Mouse (Mus musculus): ENCODE results near the gene Rgs14. TPM values are rescaled to one million over a fixed set of nuclear protein-coding genes. Genes with fewer than 3 reads are reported as not detected.

The Rgs14 gene
- polyA plus RNA-seq, 1 experiment from 2014 or later: 0.72 TPM

Other genes with a start within 250 kb of the Rgs14 start
- not detected in 2 replicates for gene Gm17617, start 236.2 kb upstream of the Rgs14 start, polyA plus RNA-seq (2014; fragmentation: Nextera tagmentation; extraction: Ambion mirVana)
- 0.18 and 0.33 TPM in 2 replicates for gene Fgfr4, start 217.1 kb upstream of the Rgs14 start, polyA plus RNA-seq (2014; fragmentation: Nextera tagmentation; extraction: Ambion mirVana)
- 68.0 TPM in 2 replicates for gene Nsd1, start 159.9 kb upstream of the Rgs14 start, polyA plus RNA-seq (2014; fragmentation: Nextera tagmentation; extraction: Ambion mirVana)
- 404 and 434 TPM in 2 replicates for gene Prelid1, start 49.2 kb upstream of the Rgs14 start, polyA plus RNA-seq (2014; fragmentation: Nextera tagmentation; extraction: Ambion mirVana)
- 87.9 and 88.0 TPM in 2 replicates for gene Rab24, start 47.8 kb upstream of the Rgs14 start, polyA plus RNA-seq (2014; fragmentation: Nextera tagmentation; extraction: Ambion mirVana)
- 26.9 and 30.6 TPM in 2 replicates for gene Mxd3, start 39.9 kb upstream of the Rgs14 start, polyA plus RNA-seq (2014; fragmentation: Nextera tagmentation; extraction: Ambion mirVana)
- 75.3 and 82.5 TPM in 2 replicates for gene Lman2, start 6.9 kb upstream of the Rgs14 start, polyA plus RNA-seq (2014; fragmentation: Nextera tagmentation; extraction: Ambion mirVana)
- gene Slc34a1, start 28.5 kb downstream of the Rgs14 start, polyA plus RNA-seq (2014; fragmentation: Nextera tagmentation; extraction: Ambion mirVana): not detected in 2 replicates
- not detected in 2 replicates for gene Pfn3, start 45.5 kb downstream of the Rgs14 start, polyA plus RNA-seq (2014; fragmentation: Nextera tagmentation; extraction: Ambion mirVana)
- 0.14 TPM in 1 of 2 replicates, not detected in the other for gene F12, start 57.1 kb downstream of the Rgs14 start, polyA plus RNA-seq (2014; fragmentation: Nextera tagmentation; extraction: Ambion mirVana)
- gene Grk6, start 75.3 kb downstream of the Rgs14 start, polyA plus RNA-seq (2014; fragmentation: Nextera tagmentation; extraction: Ambion mirVana): 42.0 and 52.3 TPM in 2 replicates
- gene Prr7, start 94.5 kb downstream of the Rgs14 start, polyA plus RNA-seq (2014; fragmentation: Nextera tagmentation; extraction: Ambion mirVana): 2.8 and 3.0 TPM in 2 replicates
- gene Dbn1, start 118.4 kb downstream of the Rgs14 start, polyA plus RNA-seq (2014; fragmentation: Nextera tagmentation; extraction: Ambion mirVana): 292 and 294 TPM in 2 replicates
- 129 and 140 TPM in 2 replicates for gene Pdlim7, start 143.9 kb downstream of the Rgs14 start, polyA plus RNA-seq (2014; fragmentation: Nextera tagmentation; extraction: Ambion mirVana)
- gene Dok3, start 159.6 kb downstream of the Rgs14 start, polyA plus RNA-seq (2014; fragmentation: Nextera tagmentation; extraction: Ambion mirVana): 1.9 TPM in 2 replicates
- 66.7 and 73.8 TPM in 2 replicates for gene Ddx41, start 166.9 kb downstream of the Rgs14 start, polyA plus RNA-seq (2014; fragmentation: Nextera tagmentation; extraction: Ambion mirVana)
- gene Fam193b, start 201.4 kb downstream of the Rgs14 start, polyA plus RNA-seq (2014; fragmentation: Nextera tagmentation; extraction: Ambion mirVana): 39.9 and 40.8 TPM in 2 replicates
- 50.0 and 50.8 TPM in 2 replicates for gene Tmed9, start 204.0 kb downstream of the Rgs14 start, polyA plus RNA-seq (2014; fragmentation: Nextera tagmentation; extraction: Ambion mirVana)
- 16.0 and 21.4 TPM in 2 replicates for gene B4galt7, start 230.2 kb downstream of the Rgs14 start, polyA plus RNA-seq (2014; fragmentation: Nextera tagmentation; extraction: Ambion mirVana)

Measured in midbrain, embryonic 11.5 days (tissue).